Mouse (Mus musculus): ENCODE data around the gene R3hdm4. TPM values are rescaled to one million over a fixed set of nuclear protein-coding genes. Genes with fewer than 3 reads are reported as not detected.
A peak's percentile ranks its signal among the peaks of the same experiment; 100 is the strongest.

R3hdm4 gene
- total RNA-seq, 2 experiments from 2014 or later: 92.0 to 107 TPM

DNA sequence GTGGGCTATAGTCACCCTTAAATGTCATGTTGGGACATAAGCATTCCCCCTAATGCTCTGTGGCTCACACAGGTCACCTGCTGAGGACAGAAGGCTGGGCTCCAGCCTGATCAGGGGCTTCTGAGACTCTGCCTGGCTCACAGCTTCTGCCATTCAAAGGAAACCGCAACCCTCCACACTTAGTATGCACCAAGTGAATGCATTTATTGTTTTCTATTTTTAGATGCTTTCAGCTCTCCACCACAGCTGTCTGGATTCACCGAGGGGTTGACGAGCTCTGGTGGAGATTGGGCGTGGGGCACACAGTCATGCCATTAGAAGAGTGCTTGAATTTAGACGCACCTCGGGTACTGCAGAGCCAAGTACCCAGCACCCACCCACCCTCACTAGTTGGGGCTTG lies 47.7 kb downstream of the R3hdm4 start:
- DNase-seq (ENCODE audit: low spot score in 2 of 2): no peak

DNA sequence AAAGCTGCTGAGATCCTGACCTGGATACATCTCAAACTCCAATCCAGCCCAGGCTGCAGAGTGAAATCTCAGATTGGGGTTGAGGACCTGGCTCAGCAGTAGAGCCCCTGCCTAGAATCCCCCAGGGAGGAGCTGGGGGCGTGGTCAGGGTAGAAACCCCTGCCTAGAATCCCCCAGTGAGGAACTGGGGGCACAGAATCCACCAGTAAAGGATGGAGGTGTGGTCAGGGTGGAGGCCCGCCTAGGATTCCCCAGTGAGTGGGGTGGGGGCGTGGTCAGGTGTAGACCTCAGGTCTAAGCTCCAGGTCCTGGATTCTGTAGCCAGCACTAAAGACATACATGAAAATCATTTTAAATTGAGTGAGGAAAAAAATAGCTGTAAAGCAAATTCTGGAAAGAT lies 48.1 kb downstream of the R3hdm4 start:
- DNase-seq (ENCODE audit: low spot score in 2 of 2): no peak

DNA sequence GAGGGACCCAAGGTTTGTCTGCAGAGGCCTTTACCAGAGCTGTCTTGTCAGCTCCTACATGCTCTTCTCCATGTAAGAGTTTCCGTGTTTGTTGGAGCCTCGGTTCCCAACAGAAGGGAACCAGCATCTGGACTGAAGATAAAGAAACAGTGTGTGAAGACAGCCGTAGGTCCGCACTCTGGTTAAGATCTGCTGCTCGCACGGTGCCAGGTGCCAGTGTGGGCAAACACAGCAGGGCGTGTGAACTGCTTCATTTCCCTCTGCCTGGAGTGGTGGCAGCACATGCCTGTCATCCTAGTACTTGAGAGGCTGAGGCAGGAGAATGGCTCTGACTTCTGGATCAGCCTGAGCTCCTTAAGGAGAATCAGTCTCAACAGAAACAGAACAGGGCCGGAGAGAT lies 49.2 kb downstream of the R3hdm4 start:
- DNase-seq (ENCODE audit: low spot score in 2 of 2): no peak

DNA sequence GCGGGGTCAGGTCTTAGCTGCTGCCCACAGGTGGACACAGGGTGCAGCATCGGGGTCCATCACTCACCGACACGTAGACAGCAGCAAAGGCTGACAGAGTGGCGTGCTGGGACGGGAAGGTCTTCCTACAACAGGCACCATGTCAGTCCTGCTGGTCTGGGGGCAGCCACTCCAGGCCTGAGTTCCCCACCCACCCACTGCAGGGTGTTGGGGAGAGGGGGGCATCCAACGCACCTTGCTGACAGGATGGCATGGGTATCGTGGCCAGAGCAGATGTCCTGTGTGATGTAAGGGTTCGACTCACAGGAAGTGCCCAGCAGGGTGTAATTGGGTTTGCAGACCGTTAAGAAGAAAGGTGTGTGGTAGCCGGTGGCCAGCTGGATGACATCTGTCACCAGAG lies 54.4 kb downstream of the R3hdm4 start:
- DNase-seq (ENCODE audit: low spot score in 2 of 2): no peak

DNA sequence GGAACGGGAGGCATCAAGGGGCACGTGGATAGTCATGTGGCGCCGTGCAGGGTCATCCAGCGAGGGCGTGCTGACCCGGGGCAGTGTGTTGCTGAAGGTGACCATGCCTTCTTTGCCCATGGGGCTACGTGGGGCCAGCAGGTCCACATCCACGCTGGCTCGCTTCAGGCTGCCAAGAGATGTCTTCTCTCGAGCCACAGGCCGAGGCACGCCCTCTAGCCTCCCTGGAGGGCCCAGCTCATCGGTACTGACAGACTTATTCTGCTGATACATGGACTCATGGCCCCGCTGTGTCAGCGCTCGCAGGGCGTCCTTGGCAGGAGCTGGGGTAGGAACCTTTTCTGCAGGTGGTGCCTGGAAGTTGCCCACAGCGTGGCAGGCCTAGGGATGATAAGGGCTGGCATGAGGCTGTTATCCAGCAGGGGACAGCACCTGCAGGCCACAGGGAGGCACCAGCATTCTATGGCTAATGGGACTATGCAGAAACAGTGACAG lies 55.2 kb downstream of the R3hdm4 start:
- DNase-seq (ENCODE audit: low spot score in 2 of 2): peak in 1 of 2 experiments; percentile 35

DNA sequence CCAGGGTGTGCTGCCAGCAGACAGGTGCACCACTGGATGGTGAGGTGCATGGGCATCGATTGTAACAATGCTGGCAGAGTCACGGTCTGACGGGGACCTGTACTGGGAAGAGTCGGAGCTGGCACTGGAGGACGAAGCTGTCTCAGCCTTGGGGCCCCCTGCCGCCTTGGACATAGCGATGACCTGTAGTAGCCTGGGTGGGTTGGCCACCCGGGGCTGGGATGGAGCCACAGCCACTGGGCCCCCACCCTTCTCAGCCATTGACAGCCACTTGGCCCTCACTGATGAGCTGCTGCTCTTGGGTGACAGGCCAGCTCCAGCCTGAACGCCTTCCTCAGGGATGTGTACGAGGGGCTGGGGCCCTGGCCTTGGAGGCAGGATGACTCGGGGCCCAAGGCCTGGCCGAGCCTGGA lies 55.8 kb downstream of the R3hdm4 start:
- DNase-seq (ENCODE audit: low spot score in 2 of 2): peak in 1 of 2 experiments; percentile 32

DNA sequence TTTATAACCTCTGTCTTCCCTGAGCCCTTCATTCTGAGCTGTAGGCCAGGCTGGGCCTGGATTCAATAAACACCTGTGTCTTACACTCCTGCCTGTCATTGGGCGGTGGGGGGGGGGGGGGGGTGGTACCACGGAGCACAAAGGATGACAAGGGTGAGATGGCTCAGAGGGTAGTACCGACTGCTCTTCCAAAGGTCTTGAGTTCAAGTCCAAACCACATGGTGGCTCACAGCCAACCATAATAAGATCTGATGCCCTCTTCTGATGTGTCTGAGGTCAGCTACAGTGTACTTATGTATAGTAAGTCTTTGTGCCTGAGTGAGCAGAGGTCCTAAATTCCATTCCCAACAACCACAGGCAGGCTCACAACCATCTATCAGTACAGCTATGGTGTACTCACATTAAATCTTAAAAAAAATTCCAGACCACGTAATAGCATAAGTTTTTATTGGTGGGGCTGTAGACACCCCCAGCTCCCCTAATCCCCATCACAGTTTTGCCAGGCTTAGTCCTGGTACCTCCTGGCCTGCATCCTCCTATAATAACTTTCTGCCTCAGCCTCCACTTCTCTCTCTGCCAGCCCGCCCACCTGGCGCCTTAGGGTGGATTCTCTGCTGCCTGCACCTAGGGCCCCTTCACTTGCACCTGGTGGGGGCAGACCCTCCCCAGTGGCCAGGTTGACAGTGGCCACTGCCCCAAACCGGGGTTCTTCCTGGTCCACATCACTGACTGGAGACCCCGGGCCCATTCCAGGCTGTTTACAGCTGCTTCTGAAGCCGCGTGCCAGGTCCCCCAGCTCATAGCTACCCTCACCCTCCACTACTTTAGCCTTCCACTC lies 56.4 kb downstream of the R3hdm4 start:
- peak in 1 of 2 experiments; percentile 26 for DNase-seq (ENCODE audit: low spot score in 2 of 2)

DNA sequence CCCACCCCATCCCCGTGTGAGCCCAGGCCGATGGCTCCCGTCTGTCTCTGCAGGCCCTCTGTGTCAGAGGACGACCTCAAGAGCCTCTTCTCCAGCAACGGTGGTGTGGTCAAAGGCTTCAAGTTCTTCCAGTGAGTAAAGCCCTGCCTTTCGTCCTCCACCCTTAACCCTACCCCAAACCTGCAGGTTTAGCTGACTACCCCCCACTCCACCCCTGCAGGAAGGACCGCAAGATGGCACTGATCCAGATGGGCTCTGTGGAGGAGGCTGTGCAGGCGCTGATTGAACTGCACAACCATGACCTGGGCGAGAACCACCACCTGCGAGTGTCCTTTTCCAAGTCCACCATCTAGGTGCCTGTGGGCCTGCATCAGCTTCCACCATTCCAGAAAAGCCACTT lies 58.1 kb downstream of the R3hdm4 start:
- no peak for DNase-seq (ENCODE audit: low spot score in 2 of 2)

DNA sequence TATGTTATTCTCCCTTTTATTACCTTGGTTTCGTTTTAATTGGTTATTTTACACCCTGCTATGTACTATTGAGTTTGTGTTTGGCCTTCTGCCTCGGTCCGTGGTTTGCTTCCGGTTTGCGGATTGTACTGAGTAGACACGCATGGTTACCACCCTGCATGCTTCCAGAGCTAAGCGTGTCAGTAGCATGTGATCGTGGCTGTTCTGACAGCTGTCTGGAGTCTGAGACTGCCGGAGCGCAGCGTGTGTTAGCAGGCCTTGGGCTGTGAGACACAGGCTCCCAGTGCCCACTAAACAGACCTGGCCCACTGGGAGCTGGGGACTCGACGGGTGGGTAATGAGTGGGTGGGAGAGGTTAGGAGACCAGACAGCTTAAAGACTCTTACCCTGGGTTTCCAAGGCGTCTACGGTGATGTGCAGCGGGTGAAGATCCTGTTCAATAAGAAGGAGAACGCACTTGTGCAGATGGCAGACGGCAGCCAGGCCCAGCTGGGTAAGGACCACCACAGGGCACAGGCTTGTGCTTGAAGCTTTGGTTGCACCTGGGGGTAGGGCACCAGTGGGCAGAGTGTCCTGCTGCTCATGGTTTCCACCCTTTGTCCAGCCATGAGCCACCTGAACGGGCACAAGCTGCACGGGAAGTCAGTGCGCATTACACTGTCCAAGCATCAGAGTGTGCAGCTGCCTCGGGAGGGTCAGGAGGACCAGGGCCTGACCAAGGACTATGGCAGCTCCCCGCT lies 58.8 kb downstream of the R3hdm4 start:
- DNase-seq (ENCODE audit: low spot score in 2 of 2): no peak

DNA sequence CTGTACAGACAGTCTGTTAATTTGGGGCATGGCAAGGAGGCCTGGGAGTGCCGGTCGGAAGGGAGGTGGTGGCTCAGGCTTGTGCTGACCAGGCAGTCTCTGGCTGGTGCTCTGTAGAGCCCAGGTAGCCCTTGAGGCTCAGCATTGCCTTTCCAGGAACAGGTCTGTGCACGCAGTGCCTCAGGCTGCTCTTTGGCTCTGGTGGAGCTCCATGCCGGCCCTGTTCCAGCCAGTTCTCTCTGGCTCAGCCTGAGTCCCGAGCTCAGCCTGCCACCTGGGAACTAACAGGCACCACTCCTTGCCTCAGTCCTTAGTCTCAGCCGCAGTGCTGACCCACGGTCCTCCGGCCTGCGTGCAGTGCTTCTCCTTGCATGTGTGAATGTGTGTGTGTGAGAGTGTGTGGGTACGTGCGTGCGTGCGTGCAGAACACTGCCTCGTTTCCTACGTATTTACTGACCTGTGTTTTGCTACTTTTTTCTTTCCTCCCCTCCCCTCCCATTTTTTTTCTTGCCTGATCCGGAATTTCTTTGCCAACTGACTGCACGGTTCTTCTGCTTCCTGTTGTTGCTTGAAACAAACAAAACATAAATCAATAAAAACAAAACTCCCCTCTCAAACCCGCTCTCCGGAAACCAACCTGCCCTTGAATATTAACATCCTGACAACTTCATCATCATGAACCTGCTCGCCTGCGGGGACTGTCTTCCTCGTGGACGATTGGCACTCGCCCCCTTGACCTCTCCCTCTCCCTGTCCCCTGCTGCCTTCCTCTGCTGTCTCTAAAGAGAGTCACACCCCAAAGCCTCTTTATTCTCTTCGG lies 59.6 kb downstream of the R3hdm4 start:
- DNase-seq (ENCODE audit: low spot score in 2 of 2): no peak

DNA sequence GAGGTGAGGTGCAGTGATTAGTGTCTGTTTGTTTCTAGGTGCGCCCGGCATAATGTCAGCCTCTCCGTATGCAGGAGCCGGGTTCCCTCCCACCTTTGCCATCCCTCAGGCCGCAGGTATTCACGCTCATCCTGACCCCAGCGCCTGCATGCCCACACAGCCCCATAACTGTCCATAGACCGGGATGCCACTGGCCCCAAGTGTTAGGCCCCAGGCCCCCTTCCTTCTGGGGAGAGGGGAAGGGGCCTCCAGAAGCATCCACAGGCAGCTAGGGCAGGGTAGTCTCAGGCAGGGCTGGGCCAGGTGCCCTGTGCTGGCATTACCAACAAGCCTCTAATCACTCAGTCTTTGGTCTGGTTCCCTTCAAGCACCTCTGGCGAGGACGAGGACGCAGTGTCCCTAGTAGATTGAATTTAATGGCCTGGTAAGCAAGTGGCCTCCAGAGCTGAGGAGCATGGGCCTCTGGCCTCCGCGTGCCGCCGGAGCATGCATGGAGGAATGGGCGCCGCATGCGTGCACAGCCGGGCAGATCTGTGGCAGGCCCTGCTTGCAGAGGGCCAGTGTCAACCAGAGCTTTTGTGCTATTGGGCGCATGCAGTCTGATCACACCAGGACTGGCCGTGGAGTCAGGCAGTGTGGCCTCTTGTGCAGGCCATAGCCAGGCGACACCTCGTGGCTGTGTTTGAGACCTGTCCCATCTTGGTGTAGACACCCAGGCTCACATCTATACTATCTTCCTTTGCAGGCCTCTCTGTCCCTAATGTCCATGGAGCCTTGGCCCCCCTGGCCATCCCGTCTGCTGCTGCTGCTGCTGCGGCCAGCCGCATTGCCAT lies 60.7 kb downstream of the R3hdm4 start:
- DNase-seq (ENCODE audit: low spot score in 2 of 2): no peak

Small RNAs within 50 kb of the gene (microRNA-seq; reads per million reads assigned to microRNA genes)
- 0 reads per million in 2 experiments for gene Mir6910 (ENCODE audit: borderline number of aligned reads in 2 of 2)

Other genes with a start within 250 kb of the R3hdm4 start
- 100 to 1,000 TPM in 1 of 2 experiments, 10 to 100 TPM in 1; 87.6 to 120 TPM for gene Cdc34, start 239.0 kb downstream of the R3hdm4 start, total RNA-seq (2021)
- 1 to 10 TPM; 1.2 to 1.3 TPM for gene Gzmm, start 232.2 kb downstream of the R3hdm4 start, total RNA-seq (2021)
- 100 to 1,000 TPM; 618 to 637 TPM for gene Bsg, start 216.7 kb downstream of the R3hdm4 start, total RNA-seq (2021)
- gene Hcn2, start 204.6 kb downstream of the R3hdm4 start, total RNA-seq (2021): 1 to 10 TPM; 6.1 to 9.4 TPM
- 10 to 100 TPM; 53.0 to 59.0 TPM for gene Polrmt, start 174.6 kb downstream of the R3hdm4 start, total RNA-seq (2021)
- under 1 TPM in 1 of 2 experiments, not detected in 1; 0.13 TPM for gene Fgf22, start 166.1 kb downstream of the R3hdm4 start, total RNA-seq (2021)
- 10 to 100 TPM; 47.4 to 51.1 TPM for gene Rnf126, start 154.3 kb downstream of the R3hdm4 start, total RNA-seq (2021)
- 10 to 100 TPM; 11.0 to 28.5 TPM for gene Fstl3, start 143.9 kb downstream of the R3hdm4 start, total RNA-seq (2021)
- not detected for gene Prss57, start 130.2 kb downstream of the R3hdm4 start, total RNA-seq (2021)
- gene Palm, start 127.6 kb downstream of the R3hdm4 start, total RNA-seq (2021): 10 to 100 TPM; 59.4 to 62.2 TPM
- gene Misp, start 100.2 kb downstream of the R3hdm4 start, total RNA-seq (2021): under 1 TPM; 0.60 to 0.74 TPM
- 100 to 1,000 TPM; 301 to 357 TPM for gene Ptbp1, start 66.8 kb downstream of the R3hdm4 start, total RNA-seq (2021)
- gene Prtn3, start 46.7 kb downstream of the R3hdm4 start, total RNA-seq (2021): 1 to 10 TPM in 1 of 2 experiments, not detected in 1; 1.1 TPM
- gene Plppr3, start 46.6 kb downstream of the R3hdm4 start, total RNA-seq (2021): 1 to 10 TPM; 1.4 to 2.8 TPM
- not detected for gene Elane, start 35.0 kb downstream of the R3hdm4 start, total RNA-seq (2021)
- gene Cfd, start 30.4 kb downstream of the R3hdm4 start, total RNA-seq (2021): 1,000 to 10,000 TPM; 1,757 to 2,495 TPM
- 10 to 100 TPM; 32.7 to 40.7 TPM for gene Med16, start 12.3 kb downstream of the R3hdm4 start, total RNA-seq (2021)
- gene Gm26602, start 10.4 kb downstream of the R3hdm4 start, total RNA-seq (2021): not detected
- gene Kiss1r, start 4.2 kb downstream of the R3hdm4 start, total RNA-seq (2021): 1 to 10 TPM; 1.0 to 2.2 TPM
- gene Arid3a, start 5.8 kb upstream of the R3hdm4 start, total RNA-seq (2021): 1 to 10 TPM; 3.6 to 4.3 TPM
- 10 to 100 TPM; 37.2 to 40.1 TPM for gene Wdr18, start 38.9 kb upstream of the R3hdm4 start, total RNA-seq (2021)
- gene Grin3b, start 49.5 kb upstream of the R3hdm4 start, total RNA-seq (2021): under 1 TPM in 1 of 2 experiments, not detected in 1; 0.19 TPM
- 100 to 1,000 TPM; 140 to 144 TPM for gene Tmem259, start 63.1 kb upstream of the R3hdm4 start, total RNA-seq (2021)
- gene Cnn2, start 67.4 kb upstream of the R3hdm4 start, total RNA-seq (2021): 10 to 100 TPM; 28.5 to 49.0 TPM
- gene Abca7, start 75.3 kb upstream of the R3hdm4 start, total RNA-seq (2021): 10 to 100 TPM; 20.6 to 22.3 TPM
- 1 to 10 TPM; 5.5 to 7.3 TPM for gene Arhgap45, start 95.4 kb upstream of the R3hdm4 start, total RNA-seq (2021)
- gene Polr2e, start 118.6 kb upstream of the R3hdm4 start, total RNA-seq (2021): 10 to 100 TPM; 86.3 to 94.3 TPM
- gene Gpx4, start 126.0 kb upstream of the R3hdm4 start, total RNA-seq (2021): 1,000 to 10,000 TPM; 1,091 to 1,886 TPM
- 10 to 100 TPM; 31.0 to 41.4 TPM for gene Sbno2, start 184.4 kb upstream of the R3hdm4 start, total RNA-seq (2021)
- gene Stk11, start 194.6 kb upstream of the R3hdm4 start, total RNA-seq (2021): 100 to 1,000 TPM; 154 to 158 TPM
- 1,000 to 10,000 TPM in 1 of 2 experiments, 100 to 1,000 TPM in 1; 593 to 1,133 TPM for gene Atp5d, start 217.4 kb upstream of the R3hdm4 start, total RNA-seq (2021)
- 100 to 1,000 TPM; 129 to 266 TPM for gene Cbarp, start 219.6 kb upstream of the R3hdm4 start, total RNA-seq (2021)
- gene Midn, start 227.1 kb upstream of the R3hdm4 start, total RNA-seq (2021): 10 to 100 TPM; 64.8 to 82.0 TPM
- gene Cirbp, start 244.8 kb upstream of the R3hdm4 start, total RNA-seq (2021): 10 to 100 TPM; 34.7 to 46.3 TPM